Mouse (Mus musculus): ENCODE measurements around the gene Gm49369.
A peak's percentile ranks its signal among the peaks of the same experiment; 100 is the strongest.

The Gm49369 gene

DNA sequence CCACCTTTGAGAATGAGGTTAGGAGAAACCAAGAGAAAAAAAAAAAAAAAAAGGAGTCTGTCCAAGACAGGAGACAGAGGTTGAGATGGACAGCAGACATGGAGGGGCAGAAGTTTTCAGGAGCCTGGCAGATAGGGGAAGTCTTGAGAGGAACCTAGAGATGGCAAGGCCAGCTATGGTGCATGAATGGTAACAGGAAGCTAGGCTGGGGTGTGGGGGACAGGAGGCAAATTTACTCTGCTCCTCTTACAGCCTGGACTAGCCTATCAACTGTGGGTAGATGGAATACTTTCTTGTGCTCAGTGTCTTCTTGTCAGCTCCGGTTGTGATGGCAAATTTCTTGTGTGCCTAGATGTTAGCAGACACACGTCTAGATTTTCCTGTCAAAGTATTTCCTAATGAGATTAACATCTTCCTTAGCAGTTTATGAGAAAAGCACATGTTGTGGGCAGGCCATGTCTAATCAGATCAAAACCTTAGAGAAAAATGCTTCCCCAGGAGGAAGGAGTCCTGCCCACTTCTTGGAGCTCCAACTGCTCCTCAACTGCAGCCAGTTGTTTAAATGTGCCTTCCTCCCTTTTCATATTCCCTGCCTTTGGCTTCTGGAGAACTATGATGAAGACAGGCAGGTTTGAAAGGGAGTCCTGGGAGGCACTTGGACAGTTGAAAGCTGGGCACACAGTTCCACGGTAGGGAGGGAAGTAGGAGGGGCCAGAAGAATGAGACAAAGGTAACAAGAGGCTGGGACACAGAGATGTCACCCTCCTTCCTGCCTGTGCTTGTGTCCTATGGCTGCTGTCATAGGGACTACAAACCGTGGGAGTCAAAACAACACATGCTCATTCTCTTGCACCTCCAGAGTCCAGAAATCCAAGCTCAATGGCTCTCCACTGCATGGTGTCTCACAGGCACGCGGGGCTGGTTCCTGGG is 12.1 kb upstream of the Gm49369 start:
- DNase-seq (ENCODE audit: low read depth in 2 of 2, low spot score in 2 of 2), result no peak

DNA sequence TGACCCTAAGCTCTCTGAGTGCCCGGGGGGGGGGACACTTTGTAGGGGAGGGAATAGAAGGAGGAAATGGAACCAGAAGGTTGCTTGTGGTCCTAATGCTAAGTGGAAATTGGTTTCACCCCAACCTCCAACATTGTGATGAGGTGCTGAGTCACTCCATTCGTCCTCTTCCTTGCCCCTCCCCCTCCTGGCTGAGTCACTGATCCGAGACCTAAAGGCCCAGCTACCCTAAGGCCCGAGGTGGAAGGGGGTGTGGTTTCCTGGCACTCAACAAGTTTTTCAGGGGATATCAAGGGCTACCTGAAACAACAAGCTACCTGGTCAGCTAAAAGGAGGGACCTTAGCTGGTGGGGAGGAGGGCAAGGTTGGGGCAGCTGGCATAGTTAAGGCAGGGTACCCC is 10.7 kb upstream of the Gm49369 start:
- DNase-seq (ENCODE audit: low read depth in 2 of 2, low spot score in 2 of 2), result no peak

DNA sequence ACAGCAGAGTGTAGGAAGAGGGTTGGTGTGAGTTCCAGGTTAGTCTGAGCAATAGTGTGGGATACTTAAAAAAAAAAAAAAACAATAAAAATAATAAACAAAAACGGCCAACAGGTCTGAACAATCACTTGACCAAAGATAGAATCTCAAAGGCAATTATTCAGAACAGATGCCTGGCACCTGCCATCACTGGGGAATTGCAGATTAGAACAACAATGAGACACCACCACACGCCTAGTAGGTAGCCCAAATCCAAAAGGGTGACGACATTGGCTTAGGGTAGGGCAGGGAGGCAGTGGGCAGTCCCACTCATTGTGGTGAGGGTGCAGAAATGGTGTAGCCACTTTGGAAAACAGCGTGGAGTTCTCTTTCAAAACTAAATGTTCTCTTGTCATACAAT is 9.1 kb upstream of the Gm49369 start:
- DNase-seq (ENCODE audit: low read depth in 2 of 2, low spot score in 2 of 2), result no peak

DNA sequence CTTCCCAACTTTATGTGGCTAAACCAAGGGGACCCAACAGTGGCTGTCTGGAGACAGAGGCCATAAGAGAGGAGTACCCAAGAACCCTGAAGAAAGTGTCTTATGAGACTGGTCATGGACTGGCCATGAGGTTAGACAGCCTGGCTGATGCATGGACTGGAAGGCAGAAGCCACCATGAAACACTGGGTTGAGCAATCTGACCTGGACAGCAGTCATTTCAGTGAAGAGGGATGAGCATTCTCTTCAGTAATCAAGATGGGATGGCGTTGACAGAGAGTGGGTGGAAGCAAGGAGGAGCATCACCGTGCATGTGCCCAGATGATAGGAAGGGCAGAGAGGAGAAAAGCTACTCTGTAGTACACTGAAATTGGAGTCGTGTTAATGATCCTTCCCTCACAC is 8.6 kb upstream of the Gm49369 start:
- DNase-seq (ENCODE audit: low read depth in 2 of 2, low spot score in 2 of 2), result no peak

DNA sequence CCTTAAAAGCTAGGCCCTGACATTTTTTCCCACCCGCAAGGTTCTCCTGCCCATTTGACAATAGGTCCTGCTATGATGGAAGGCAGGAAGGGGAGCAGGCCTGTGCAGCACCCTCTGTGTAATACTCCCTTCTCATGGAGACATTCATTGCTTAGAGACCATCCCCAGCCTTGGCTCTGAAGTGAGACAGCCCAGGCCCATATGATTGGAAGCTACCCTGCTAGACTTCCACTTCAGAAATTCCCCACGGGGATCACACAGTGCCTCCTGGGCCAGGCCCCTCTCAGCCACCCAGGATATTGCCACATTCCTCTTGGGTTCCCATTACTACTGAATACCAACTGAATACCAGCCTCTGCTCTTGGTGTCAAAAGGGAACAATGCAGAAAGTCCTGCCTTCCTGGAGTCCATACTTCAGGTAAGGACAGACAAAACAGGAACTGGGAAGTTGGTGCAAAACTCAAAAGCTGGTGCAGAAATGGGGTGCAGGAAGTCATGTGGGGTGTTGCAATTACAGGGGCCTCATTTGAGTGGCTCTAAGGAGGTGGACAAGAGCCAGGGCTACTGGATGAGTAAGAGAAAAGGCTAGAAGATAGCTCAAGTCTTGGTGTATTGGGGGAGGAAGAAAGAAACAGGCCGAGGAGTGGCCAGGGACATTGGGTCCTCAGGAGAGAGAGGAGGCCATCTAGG is 7.6 kb upstream of the Gm49369 start:
- no peak for DNase-seq (ENCODE audit: low read depth in 2 of 2, low spot score in 2 of 2)

DNA sequence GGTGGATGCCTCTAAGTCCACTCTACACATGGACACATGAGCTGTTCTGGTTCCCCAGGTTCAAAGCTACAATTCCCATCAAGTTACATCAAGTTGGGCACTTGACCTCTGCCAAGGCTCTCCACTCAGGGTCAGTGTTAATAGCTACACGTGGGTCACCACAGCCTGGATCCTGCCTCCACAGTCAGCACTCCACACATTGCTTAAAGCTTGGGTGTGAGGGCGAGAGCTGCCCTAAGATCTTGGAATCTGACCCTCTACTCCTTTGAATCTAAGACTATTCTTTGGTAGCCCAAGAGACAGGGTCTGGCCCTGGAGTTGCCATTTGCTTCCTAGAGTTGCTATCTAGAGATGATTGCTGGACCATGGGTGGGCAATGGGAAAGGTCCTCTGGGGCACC is 6.3 kb upstream of the Gm49369 start:
- no peak for DNase-seq (ENCODE audit: low read depth in 2 of 2, low spot score in 2 of 2)

DNA sequence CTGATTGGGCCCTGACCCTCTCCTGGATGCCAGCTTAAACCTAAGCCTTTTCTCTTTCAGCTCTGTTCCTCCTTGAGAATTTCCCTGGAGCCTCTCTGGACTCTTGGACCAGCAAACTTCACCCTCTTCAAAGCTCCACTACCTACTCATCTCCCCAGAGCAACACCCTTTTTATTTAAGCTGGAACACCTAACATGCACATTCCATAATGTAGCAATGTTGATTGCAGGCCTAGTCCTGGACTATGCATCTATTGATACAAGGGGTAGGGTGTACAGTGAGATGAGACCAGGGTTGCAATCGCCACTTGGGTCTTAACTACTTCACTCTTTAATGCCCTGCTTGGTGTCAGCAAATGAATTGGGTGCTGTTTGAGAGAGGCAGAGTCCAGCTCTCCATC is 5.7 kb upstream of the Gm49369 start:
- no peak for DNase-seq (ENCODE audit: low read depth in 2 of 2, low spot score in 2 of 2)

DNA sequence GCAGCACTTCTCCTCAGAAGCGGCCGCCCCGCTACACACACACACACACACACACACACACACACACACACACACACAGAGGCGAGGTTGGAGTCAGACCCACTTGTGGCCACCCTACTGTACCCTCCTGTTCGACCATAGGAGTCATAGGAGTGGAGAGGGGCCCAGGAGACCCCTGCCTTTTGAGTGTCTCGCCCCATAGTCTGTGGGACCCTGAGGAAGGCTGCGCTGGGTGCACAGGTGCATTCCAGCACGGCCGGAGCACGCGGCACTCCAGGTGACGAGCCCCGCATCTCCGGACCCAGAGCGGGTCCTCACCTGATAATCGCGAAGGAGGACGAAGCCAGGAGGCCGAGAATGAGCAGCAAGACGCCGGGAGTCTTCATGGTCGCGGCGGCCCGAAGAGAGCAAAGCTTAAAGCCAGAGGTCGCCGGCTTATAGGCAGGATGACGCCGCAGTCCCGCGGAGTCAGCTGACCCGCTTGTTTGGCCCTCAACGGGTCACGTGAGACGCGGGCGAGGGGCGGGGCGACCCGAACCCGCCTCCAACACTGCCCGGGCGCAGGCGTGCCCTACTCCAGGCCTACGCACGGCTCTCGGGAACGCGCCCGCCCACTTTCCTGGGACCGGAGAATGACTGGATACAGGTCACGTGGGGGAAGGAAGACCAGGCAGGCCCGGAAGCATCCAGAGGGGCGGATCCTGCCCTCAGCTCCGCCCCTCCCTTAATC is 5.1 kb upstream of the Gm49369 start, which contains the start of gene Ctsd:
TSS of gene Ctsd (minus strand) at position 620 of the 730 bp plus-strand sequence.
- peak; percentile 76 to 82 for DNase-seq (ENCODE audit: low read depth in 2 of 2, low spot score in 2 of 2)

DNA sequence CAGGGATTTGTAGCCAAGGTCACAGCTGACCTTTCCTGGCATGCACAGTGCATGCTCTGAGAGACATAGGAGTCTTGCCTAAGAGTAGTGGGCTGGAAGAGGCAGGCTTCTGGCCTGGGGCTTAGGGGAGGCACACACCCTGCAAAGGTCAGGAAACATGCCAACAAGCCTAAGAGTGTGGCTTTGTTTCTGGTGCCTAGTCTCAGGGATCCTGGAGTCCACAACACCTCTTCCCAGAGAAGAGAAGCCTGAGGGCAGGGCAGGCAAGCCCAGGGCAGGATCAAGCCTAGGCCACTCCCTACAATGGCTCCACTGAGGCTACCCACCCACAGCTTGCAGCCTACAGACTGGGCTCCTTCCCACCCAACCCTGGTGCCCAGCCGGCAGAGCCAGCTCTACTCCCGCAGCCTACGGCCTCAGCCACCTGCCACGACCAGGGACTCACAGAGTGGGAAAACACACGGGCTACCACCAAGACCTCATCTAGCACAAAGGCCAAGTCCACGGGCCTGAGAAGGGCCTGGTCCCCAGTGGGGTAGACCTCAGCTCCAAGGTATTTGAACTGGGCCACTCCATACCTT is 4.2 kb upstream of the Gm49369 start:
- DNase-seq (ENCODE audit: low read depth in 2 of 2, low spot score in 2 of 2), result no peak

DNA sequence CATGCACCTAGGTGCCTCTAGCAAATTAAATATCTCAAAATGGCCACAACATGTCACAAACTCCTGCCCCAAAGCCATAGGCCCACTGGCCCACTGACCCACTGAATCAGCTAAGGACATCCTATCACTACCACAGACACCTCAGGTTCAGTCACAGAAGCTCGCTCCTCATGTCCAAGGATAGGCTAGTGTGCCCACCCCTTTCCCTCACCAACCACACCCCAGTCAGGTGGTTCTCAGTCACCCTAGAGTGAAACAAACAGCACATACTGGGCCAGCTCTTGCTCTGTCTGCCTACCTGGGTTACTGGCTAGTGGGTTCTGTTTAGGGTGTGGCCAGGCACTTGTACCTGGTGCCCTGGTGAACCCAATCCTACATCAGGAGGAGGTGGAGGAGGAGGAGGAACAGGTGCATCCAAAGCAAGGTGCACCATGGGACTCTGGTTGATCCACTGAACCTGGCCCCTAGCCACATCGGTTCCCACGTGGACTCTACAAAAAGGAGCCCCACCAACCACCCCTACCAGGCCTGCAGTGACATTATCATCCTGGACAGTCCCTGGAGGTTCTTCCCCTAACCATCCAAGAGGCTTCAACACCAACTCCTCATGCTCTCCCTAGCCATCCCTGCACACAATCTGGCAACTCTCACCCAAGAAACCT is 3.4 kb upstream of the Gm49369 start:
- DNase-seq (ENCODE audit: low read depth in 2 of 2, low spot score in 2 of 2), result no peak

DNA sequence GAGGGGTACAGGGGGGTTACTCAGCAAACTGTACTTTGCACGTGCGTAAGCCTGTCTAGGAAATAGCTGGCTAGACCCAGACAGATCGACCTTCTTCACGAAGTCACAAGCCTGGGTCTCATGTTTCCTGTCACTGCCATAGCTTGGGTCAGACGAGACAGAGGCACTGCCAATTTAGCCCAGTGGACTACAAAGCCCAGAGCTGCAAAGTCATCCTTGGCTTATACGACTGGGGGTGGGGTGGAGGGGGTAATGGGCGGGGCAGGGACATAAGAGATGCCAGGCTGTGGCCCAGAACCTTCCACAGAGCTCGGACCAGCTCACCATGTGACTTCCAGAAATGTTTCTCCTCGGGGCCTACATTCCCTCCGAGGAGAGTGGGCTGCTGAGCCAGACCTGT is 1.8 kb upstream of the Gm49369 start:
- DNase-seq (ENCODE audit: low read depth in 2 of 2, low spot score in 2 of 2), result no peak

DNA sequence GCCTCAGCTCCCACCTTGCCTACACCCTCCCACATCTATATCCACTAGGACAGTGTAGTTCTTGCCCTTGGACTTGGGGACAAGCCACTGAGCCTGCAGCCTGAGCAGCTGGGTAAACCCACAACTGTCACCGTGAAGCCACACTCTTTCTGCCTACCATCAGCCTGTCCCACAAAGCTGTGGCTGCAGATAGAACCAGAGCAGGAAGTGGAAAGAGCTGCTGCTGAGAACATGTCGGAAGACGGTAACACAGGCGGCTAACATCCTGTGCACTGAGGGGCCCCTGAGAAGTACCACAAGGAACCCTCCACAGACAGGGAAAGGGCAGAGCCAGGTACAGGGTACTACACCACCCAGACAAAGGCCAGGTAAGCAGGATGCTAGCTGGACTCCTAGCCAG is 1.3 kb downstream of the Gm49369 start:
- peak; percentile 54 to 57 for DNase-seq (ENCODE audit: low read depth in 2 of 2, low spot score in 2 of 2)

DNA sequence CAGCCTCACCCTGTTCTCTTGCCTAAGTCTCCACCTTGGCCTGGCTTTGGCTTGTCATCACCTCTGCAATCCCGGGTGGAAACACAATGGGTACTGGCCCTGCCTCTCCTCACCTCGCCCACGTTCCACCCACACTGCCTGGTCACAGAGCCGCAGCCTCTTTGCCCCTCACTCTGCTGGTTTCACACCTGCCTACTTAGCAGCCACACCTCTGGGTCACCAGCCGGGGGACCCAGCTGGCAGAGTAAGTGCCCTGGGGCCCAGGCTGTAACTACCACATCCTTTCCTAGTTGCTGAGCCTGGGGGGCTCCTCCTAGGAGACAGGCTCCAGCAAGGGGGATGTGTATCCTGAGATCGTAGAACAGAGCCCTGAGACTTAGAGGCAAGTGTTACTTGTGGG is 3.3 kb downstream of the Gm49369 start:
- no peak for DNase-seq (ENCODE audit: low read depth in 2 of 2, low spot score in 2 of 2)

DNA sequence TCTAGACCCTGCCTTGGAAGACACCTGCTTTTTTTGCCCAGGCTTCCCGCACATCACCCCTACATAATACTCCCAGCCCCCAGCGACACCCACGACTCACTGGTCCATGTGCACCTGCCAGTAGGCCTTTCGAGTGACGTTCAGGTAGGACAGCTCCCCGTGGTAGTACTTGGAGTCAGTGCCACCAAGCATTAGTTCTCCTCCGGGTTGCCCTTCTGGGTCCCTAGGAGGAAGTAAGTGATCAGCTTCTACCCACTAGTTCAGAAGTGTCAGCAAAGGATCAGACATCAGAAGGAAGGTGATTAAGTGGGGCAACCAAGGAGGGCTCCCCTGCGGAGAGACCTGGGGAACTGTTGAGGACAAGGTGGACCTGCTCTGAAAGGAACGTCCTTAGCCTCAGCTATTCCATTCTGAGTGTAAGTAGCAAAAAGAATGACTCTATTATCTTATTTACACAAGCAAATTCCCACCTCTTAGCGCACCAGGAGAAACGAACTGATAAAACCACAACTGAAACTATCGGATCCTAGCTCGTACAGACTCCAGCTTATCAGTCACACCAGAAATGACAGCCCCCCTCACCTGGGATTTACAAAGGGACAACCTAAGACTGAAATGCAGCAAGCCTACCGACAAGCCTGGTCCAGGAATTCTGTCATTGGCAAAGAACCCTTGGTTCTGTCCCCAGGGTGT is 5.1 kb downstream of the Gm49369 start:
- DNase-seq (ENCODE audit: low read depth in 2 of 2, low spot score in 2 of 2), result no peak

DNA sequence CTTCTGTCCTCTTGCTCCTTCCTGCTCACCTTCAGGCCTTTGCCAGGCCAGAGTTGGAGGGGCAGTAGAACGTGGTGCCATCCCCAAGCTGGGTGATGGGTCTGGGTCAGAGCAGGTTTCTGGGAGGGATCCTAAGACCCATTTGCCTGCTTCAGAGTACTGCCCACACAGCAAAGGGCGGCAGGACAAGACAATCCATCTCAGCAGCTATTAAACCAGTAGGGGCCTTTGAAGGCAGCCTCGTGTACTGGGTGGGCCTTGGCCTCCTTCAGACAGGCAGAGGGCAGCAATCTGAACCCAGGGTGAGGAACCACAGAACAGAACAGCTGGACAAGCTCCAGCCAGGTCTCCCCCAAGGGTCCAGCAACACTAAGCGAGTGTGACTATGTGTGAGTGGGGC is 6.4 kb downstream of the Gm49369 start:
- DNase-seq (ENCODE audit: low read depth in 2 of 2, low spot score in 2 of 2), result no peak

DNA sequence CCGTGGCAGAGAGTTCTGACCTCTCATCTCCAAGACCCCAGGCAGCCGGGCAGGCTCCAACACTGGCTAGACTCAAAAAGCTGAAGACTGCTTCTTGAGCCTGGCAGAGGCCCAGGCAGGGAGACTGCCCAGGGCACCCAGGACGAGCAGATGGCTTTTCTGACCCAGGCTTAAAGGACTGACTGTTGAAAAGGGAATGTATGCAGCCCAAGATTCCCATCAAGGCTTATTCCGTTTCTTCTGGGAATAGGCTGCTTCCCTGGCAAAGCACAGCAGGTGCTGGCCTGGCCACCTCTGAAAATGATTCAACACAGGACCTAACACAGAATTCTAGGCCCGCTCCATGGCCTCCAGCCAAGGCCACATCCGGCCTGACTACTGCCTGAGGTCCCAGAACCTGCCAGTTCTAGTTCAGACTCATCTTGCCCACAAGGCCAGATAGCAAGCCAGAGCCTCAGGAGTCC is 7.2 kb downstream of the Gm49369 start:
- DNase-seq (ENCODE audit: low read depth in 2 of 2, low spot score in 2 of 2), result no peak

DNA sequence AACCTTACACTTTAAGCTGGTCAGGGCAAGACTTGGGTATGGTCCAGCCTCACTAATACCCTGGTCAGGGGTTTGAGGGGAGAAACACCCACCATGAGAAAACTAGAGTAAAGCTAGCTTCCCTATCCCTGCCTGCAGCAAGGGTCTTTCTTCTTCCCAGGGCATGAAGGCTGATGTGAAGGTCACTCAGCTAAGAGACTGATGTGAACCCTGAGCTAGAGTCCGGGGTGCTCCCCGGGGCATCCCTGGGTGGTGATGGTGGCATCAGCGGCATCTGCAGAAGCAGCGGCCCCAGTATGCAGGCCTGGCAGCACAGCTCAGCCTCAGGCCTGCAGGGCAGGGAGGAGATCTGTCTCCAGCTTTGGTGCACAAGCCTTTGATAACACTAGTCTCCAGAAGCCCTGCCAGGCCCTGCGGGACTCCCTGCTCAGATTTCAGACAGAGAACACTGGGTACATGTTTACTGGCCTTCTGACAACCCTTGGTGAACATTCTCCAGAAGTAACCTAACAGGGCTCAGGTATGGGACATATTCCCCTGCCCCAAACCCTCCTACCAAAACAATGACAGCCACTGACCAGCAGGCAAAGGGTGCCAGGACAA is 8.0 kb downstream of the Gm49369 start:
- no peak for DNase-seq (ENCODE audit: low read depth in 2 of 2, low spot score in 2 of 2)

DNA sequence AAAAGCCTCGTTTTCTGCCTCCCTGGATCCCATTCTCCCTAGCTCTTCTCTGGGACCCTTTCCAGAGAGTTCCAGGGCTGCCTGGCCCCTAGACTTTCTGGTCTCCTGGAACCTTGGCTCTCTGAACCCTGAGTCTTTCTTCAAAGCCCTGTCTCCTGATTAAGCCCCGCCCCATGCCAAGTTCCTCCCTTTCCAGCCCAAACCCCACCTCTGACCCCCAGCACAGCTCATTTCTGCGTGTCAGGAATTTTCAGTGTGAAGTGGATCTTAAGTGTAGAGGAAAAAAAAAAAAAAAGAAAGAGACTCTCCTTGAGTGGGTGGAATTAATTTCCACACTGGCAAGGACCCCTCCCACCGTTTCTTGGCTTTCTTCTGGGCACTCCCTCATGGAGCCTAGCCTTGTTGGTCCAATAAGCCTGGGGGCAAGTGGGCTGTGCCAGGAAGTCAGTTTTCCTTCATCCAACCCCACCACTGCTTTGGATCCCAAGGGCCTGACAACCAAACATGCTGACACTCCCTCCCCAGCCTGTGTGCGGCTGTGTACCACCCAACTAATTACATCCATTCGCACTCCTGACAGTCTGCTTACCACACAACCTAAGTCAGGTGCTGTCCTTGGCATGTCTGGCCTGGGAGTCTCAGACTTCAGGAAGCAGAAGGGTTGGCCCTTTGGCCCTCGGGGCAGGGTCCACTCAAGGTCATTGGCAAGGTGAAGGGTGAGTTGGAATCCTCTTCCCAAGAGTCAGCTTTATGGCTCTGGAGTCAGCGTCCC is 8.6 kb downstream of the Gm49369 start, which contains the start of gene Ifitm10:
TSS of gene Ifitm10 (minus strand) at position 113 of the 772 bp plus-strand sequence.
- DNase-seq (ENCODE audit: low read depth in 2 of 2, low spot score in 2 of 2), result no peak

DNA sequence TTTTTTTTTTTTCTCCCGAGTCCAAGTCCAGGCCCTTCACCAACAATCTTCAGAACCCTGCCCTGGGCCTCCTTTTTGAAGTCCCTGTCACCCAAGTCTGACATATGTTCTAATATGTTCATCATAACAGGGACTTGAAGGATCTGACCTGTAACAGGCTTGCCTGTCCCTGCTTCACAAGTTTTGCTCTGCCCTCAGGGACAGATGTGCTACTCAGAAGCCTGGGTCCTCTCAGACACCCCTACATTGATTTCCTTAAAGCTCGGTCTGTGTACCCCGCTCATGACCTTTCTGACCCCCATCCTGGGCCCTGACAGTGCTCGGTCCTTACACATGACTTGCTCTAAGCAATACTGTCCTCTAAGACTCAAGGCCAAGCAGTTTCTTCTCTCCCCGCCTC is 9.4 kb downstream of the Gm49369 start:
- no peak for DNase-seq (ENCODE audit: low read depth in 2 of 2, low spot score in 2 of 2)
